Mouse (Mus musculus) frontal cortex, adult (tissue): ENCODE results near the gene Tgfb3.

Experiments used
- ATAC-seq: cut with Nextera tagmentation; 2 replicates; pipeline ENCODE4 v1.9.2; 2017; ENCODE audit warnings: mild to moderate bottlenecking, moderate library complexity, mixed read lengths; ENCODE audit not compliant: low TSS enrichment

The Tgfb3 gene

DNA sequence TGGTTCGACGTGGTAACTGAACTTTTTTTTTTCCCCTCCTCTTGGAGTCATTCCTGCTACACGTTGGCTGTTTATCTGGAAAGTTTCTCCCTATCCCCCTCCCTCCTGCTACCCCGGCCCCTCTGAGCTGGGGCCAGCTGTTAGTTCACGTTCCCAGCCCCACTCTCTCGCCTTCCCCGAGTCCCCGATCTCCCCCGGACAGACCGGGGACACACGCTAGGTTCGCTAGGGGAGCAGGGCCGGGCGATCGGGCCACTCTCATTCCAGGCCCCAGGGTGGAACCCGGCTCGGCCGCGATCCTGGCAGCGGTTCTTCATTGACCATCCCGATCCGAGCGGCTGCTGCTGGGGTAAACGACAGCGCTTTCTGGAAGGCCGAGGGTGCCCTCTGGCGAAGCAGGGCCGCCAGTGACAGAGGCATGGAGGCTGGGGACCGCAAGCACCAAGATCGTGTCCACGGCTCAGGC lies 394 bp upstream of the Tgfb3 start:
- peak; percentile 62 for ATAC-seq

DNA sequence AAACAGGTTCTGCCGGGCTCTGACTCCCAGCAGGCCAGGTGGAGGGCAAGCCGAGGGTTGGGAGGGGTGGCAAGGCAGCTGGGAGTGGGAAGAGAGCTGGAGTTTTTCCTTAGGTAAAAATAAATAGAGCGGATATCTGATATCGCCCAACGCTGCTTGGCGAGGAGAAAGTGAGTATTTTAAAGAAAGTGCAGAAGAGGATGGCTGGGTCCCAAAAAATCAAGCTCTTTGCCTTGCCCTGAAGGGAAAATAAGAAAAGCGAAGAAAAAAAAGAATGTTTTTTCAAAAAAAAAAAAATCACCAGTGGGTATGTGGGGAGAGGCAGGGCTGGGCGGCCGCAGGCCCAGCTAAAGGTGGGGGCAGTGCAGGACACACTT lies 677 bp downstream of the Tgfb3 start:
- ATAC-seq, result no peak

DNA sequence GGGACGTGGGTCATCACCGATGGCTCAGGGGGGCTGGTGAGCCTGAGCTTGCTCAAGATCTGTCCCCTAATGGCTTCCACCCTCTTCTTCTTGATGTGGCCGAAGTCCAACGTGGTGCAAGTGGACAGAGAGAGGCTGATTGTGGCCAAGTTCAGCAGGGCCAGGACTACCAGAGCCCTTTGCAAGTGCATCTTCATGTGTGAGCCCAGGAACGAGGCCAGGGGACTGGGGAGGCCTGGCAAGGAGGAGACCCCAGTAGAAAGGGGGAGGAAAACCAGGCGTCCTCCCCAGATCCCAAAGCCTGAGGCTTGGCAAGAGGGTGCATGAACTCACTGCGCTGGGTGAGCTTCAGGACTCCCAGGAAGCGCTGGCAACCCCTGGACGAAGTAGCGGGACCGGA lies 1.1 kb downstream of the Tgfb3 start:
- ATAC-seq, result no peak

DNA sequence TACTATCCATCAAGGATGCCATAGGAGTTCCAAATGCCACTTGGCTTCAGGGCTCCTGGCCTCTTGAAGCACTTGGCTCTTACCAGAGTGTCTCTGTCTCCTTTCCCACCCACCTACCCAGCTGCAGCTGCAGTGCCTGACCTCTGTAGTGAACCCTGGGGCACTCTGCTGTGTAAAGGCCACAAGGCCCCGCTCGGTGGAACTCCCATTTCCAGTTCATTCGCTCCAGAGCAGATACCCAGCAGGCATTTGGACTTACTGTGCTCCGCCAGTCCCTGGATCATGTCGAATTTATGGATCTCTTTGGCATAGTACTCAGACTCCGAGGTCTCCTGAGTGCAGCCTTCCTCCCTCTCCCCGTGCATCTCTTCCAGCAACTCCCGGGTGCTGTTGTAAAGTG lies 1.5 kb downstream of the Tgfb3 start:
- ATAC-seq, result no peak

DNA sequence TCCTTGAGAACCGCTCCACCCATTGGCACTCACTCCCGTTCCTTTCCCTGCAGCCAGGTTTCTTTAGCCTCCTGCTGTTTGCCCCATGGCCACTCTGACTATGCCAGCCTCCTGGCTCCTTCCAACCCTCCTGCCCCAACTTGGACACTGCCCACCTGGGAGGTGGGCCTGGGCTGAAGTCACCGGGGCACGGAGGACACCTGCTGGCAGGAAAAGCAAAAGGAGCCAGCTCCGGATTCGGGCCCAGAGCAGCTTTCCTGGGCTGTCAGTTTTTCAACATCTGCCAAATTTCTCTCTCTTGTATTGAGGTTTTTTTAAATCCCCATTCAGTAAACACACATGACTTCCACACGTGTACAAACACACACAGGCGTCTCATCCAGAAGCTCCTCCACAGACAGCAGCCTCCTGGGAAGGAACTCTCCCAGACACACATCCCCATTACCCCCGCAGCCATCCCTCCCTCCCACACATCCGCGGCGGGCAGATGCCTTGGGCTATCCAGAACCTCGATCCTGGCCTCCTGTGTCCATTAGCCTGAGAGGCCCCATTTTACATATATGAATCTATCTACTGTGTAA lies 2.4 kb downstream of the Tgfb3 start:
- ATAC-seq, result no peak

DNA sequence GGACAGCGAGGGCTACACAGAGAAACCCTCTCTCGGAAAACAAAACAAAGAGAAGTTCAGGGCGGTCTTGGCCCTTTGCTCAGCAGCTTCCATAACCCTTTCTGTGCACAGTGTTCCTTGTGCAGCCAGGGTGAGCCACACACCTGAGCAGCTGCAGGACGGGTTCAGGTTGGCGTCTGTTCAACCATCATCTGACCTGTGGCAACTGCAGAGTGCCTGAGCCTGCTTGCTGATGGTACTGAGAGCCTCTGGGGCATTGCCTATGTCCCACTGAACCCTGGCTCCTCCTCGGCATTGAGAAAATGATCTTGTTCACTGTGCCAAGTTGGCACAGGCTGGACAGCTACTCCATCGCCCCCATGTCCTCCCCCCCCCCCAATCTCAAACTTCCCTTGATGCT lies 3.5 kb downstream of the Tgfb3 start:
- ATAC-seq, result no peak

DNA sequence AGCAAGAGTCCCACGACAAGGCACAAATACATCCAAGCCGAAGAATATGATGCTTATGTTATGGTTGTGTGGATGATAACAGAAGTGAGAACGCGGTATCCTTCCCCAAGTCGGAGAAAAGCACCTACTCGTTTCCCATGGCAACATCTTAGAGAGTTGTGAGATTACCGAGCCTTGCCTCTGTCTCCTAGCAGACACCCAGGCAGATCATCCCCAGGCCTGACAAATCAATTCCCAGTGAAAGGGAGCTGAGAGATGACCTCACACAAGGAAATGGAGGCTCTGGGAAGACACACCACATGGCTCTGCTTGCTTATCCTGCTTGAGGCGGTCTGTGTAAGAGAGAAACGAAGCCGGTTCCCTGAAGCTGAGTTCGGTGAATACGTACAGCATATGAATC lies 4.2 kb downstream of the Tgfb3 start:
- ATAC-seq, result peak; percentile 20; the same call in 1 of the 2 replicates

DNA sequence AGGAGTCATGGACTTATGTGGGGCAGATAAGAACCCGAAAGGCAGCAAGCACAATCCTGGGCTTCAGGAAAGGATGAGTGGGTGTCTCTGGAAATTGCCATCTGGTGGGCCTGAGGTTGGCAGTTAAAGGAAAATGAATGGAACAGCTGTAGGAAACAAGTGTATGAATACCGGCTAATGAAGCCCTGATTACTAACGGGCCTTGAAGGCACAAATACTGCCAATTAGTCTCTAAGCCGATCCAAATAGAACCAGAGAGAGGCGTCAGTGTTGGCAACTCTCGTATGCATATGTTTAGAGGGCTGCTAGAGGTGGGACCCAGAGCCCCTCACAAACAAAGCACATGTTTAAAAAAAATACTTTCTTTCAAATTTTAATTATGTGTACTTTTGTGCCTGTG lies 7.4 kb downstream of the Tgfb3 start:
- ATAC-seq, result peak; percentile 48; the same call in 1 of the 2 replicates

DNA sequence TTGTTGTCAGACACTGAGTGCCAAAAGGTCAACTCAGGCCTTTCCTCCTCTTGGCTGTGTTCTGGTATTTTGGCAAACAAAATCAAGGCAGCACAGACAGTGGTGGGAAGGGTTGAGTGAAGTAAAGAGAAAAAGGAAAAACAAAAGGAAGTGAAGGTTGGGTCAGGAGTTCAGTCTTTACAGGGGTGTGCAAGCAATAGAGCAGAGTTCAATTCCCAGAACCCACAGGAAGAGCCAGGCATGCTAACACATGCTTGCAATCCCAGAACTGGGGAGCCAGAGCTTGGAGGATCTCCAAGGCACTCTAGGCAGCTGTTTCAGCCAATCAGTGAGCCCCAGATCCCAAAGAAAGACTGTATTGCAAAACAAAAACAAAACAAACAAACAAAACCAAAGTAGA lies 14.0 kb downstream of the Tgfb3 start:
- no peak for ATAC-seq

DNA sequence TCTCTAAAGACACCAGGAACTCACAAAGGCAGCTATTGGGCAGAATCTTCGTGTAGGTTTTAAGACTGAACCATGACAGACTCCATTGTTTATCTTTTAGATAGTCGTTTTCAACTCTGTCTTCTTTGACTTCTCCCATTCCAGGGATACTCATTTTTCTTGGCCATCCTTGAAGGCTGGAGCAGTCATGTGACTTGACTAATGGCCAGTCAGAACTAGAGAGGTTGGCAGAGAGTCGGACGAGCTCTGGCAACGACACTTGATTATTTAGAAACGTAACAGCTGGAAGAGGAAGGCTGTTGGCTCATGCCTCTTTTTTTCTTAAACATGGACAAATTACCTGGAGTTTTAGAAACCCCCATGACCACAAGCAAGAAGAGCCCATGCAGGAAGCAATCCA lies 19.5 kb downstream of the Tgfb3 start:
- no peak for ATAC-seq

DNA sequence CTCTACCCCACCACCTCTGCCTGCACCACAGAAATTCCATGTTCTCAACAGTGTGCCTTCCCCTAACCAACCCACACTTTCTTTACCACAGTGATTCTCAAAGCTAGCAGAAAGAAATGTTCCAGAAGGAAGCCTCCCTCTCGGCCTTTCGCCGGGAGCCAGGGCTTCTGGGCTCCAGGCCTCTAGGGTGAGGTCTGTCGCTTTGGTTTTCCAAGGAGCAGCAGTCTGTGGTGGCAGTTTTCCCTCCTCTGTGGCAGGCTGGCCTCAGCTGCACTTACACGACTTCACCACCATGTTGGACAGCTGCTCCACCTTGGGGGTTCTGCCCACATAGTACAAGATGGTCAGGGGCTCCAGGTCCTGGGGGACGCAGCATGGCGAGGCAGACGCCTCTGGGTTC lies 21.3 kb downstream of the Tgfb3 start:
- ATAC-seq, result 0 out of 2 replicates have a peak, but pooled peaks have one; percentile 13

DNA sequence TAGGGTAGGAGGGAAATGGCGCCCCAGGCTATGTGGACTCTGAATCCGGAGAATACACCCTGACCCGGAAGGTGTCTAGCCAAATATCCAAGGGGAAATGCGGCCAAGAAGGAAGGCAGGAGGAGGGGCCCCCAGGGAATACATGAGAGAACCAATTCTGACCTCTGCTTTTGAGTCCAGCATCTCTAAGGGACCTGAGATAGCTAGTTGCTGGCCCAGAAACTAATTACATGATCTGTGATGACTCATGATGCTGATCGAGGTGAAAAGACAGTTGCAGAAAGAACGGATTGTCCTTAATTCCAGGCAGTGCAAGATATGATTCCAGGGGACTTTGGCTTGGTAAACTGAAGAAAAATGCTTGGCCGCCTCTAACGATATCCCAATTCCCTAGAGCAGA lies 21.9 kb downstream of the Tgfb3 start:
- ATAC-seq, result no peak

DNA sequence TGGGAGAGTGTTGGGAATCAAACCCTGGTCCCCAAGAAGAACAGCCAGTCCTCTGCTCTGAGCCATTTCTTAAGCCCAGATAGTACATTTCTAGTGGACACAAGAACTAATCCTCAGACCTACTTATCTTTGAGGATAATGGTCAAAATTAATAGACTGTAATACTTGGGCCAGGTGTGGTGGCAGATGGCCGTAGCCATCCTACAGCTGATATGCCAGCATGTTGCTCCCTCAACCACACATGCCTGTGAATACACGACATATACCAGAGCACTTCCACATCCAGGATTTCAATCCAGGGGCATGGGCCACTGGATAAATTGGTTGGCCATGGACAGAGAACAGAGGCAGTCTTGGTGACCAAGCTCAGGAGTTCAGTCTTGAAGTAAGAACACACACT lies 23.5 kb downstream of the Tgfb3 start:
- no peak for ATAC-seq

DNA sequence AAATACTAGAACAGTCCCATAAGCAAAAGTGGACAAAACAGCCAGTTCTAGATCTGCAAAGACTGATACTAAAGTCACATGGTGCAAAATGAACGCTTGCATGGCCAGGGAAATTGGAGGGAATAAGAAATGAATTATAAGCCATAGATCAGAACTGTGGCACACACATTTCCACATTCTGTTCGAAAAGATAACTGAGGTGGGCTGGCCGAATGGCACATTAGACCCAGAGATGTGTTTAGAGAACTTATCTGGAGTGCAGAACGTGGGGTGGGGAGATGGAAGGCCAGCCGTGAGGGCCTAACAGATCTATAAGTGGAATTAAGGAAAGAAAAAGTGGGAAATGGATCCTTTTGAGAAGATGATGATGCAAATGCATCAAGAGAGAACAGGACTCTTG lies 27.4 kb downstream of the Tgfb3 start:
- no peak for ATAC-seq

DNA sequence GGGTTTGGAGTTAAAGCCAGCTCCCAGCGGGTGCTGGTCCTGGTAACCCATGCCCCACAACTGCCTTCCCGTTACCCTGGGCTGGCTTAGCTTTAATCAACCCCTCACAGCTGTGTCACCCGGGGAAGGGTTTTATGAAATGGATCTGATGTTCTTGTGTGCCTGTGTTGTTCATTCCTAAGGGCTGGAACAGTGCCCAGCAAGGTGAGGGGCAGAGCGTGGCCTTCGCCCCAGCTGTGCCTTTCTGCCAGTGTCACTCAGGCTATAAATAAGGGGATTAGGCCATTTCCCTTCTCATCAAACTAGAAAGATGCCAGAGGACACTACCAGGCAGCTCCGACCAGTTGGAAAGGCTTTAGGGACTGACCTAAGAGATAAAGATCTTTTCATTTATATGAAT lies 29.0 kb downstream of the Tgfb3 start:
- ATAC-seq, result no peak

DNA sequence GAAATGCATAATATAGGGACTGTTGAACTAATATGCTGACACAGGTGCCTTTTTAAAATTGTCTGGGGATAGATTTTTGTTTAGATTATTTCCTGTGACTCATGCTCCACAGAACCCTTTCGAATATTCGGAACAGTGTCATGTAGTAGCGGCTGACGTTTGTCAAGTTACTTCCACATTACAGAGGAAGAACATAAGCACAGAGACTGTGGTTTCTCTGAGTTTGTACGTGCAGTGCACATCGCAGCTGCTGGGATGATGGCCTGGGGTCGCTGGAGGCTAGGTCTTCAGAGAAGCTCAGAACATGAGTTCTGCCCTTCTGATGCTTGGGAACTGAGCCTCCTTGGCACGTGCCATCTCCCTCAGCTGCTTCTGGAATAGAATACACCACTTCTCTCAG lies 31.5 kb downstream of the Tgfb3 start:
- ATAC-seq, result no peak

DNA sequence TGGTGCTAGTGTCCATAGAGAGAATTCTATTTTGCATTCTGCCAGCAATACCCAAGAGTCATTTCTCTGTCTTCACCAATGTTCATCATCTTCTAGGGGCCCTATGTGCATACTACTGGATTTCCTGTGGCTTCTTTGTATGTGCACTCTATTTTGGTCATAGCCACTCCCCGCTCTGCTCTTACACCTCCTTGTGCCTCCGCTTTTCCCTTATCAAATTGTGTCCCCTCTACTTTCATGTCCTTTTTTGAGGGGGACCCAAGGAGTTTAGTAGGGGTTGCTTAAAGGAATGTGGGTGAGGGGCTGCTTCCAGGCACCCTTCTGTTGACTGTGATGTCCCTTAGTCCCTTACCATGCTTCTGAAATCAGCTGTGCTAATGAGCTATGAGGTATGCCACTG lies 32.1 kb downstream of the Tgfb3 start:
- ATAC-seq, result no peak

DNA sequence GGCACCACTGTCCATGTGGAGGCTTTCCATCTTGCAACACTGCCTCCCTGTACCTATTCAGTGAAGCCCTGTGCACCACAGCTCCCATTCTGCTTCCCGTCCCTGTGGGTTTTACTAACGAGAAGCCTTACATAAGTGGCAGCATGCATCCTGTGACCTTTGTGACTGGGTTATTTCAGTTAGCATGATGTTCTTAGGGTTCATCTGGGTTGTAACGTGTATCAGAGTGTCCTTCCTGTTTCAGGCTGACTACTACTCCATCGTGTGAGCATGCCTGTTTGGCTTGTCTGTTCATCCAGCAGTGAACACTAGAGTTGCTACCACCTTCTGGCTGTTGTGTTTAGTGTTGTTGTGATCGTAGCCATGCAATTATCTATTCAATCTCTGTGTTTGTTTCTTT lies 32.7 kb downstream of the Tgfb3 start:
- ATAC-seq, result no peak

DNA sequence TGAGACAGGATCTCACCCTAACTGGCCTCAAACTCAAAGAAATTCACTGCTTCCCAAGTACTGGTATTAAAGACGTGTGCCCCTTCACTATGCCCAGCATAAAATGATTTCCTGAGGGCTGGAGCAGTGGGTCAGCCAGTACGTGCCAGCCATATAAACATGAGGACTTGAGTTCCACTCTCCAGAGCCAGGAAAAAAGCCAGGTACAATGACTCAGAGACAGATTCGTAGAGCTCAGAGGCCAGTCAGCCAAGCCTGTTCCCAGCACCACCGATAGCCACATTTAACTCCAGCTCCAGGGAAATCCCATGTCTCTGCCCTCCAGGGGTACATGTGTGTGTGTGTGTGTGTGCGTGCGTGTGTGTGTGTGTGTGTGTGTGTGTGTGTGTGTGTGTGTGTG lies 39.1 kb downstream of the Tgfb3 start:
- no peak for ATAC-seq

DNA sequence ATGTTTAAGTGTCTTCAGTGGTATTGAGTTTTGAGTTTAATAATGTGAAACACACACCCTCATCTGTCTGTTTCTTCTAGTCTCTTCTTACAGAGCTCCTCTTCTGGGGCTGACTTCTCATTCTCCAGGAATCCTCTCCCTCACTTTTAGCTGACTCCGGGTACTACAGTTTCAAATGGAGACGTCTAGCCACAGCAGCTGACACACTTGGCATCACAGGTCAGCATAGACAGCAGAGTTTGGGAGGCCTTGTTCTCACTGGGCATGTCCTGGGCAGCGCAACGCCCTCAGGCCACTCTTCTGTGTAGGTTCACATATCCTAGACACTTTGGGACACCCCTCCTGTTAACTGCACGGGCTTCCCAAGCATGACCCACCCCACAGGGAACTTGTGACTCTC lies 39.8 kb downstream of the Tgfb3 start:
- ATAC-seq, result no peak

DNA sequence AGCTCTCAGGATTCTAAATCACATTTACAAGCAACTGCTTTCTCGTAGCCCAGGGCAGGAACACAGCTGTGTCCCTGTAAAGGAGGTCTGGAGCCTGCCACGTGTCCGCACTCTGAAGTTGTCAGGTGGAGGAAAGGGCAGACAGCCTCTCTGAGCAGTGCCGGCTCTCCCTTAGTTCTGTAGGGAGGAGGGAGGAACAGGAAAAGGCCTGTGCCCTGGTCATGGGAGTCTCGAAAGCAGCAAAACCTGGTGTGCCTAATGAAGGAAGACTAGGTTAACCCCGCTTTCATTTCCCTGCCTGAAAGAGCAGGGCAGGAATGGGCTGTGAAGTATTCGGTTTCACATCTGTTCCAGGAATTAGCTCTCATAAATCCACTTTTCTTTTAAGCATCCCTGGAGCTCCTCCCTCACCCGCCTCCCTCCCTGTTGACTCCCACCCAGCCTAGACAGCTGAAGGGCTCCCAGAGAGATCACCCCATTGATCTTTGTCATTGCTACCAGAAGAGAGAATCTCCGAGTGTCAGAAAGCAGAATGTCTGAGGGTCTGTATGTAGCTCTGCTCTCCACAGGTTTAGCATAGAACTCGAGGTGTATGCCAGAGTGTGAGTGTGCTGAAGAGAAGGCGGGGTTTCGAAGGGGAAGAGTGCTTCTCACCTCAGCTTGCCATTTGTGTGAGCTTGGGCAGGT lies 41.5 kb downstream of the Tgfb3 start:
- no peak for ATAC-seq

DNA sequence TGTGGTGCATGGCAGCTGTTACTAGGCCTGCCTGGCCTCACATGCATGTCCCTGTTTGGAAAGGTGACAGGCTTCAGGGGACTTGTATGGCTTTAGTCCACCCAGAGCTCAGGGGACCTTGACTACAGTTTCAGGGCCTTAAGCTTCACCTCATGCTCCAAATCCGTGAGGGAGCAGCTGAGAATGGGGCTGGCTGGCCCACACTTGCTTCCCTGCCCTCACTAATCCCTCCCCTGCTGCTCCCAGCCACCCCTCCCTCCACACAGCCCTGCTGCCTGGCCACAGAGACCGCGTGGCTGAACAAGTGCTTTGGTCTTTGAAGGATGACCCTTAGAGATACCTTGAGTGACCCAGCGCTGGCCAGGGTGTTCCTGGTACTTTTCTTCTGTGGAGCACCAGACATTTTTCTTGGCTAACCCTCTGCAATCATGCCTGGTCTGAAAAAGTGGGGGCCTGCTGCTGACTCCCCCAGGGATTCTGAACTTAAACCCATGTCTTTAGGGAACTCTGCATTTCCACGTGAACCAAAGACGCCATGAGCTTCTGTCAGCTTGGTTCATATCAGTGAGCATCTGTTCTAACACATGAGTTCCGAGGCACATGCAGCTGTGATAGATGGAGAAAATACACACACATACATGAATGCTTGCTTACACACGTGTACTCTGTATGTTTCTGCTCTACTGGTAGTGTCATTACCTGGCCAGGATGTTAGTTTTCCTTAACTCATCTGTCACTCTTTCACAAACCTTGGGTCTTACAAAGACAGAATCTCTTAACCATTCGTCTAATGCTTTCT lies 42.3 kb downstream of the Tgfb3 start:
- no peak for ATAC-seq

DNA sequence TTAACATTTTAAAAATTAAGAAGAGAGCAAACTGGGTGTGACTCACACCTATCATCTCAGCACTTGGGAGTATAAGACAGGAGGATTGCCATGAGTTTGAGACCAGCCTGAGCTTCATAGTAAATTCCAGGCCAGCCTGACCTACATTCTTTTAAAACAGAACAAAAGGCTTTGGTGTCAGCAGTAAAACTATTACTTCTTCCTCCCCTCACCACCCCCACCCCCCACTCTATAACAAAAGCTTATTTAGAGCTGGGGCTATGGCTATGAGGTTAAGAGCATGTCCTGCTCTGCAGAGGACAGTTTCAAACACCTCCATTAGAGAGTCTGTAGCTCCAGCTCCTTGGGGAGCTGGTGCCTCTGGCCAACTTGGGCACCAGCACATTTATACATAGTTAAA lies 43.3 kb downstream of the Tgfb3 start:
- ATAC-seq, result no peak
